Mouse (Mus musculus): ENCODE results near the gene Spib. TPM values are rescaled to one million over a fixed set of nuclear protein-coding genes. Genes with fewer than 3 reads are reported as not detected.

The Spib gene
- polyA plus RNA-seq (2016; fragmentation: Nextera tagmentation; extraction: Ambion mirVana) = 0.20 TPM in 1 of 2 replicates, not detected in the other

DNA sequence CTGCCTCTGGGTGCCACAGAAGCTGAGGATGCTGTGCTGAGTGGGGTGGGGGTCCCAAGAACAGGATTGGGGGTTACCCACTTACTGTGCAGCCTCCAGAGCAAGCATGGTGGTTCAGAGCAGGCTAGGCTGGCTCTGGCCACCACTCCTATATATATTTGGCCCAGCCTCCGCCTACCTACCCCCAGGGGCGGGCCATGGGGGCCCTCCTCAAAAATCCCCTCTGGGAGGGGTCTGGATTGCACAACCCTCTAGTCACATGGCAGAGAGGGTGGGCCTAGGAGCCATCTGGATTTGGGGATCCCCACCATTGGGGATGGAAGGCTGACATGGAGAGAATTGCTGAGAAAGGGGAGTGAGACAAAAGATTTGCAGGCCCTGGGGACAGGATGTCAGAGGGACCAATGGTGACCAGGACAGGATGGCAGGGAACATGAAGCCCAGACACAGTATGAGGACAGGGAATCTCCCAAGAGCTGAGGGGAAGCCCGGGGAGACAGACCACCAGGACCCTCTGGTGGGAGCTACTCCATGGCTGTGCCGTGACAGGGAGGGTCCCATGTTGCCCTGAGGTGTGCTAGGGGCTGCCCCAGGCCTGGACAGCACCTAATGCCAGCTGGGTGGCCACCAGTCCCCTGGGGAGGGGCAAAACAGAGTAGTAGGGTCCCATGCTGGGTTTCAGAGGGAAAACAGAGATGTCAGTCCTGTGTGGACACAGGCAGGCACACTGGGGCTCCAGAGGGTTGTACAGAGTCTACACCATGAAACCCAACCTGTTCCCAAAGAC lies at the start of gene Spib:
Gene Spib (minus strand): TSS at position 126 of the 787 bp plus-strand sequence.
- H3K4me3 ChIP-seq = no peak within 1 kb of the TSS
- WGBS = 82% methylated on average over 4 of the region's 4 CpGs
- no peak for DNase-seq (ENCODE audit: low spot score)
- peaks cover 31% of the 10 kb centered on the region for H3K27me3 ChIP-seq (ENCODE audit: low read depth, poor library complexity, severe bottlenecking)
- H3K4me1 ChIP-seq = peaks cover 14% of the 10 kb centered on the region
- H3K36me3 ChIP-seq = peaks cover 53% of the 10 kb centered on the region
- H3K9me3 ChIP-seq (replicated peaks) = no peaks in the 10 kb centered on the region
- H3K27ac ChIP-seq = no peak within 1 kb of the TSS

DNA sequence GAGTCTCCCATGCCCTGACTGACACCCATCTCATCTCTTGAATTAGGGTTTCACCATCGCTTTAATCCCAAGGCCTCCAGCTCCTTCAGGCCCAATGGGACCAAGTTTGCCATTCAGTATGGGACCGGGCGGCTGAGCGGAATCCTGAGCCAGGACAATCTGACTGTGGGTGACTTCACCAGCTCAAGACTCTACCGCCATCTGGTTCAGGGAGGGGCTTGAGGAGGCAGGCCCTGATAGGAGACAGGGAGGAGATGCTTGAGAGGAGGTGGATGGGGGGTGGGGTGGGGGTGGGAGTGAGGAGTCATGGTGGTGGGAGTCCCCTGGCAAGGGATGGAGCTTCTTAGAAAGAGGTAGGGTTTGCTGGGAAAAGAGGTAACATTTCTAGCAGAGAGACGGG lies 49.8 kb upstream of the Spib start:
- H3K27me3 ChIP-seq (ENCODE audit: low read depth, poor library complexity, severe bottlenecking) = peaks cover 29% of the 10 kb centered on the region
- no peaks in the 10 kb centered on the region for H3K36me3 ChIP-seq
- no peak overlapping the region for H3K4me3 ChIP-seq
- no peaks in the 10 kb centered on the region for H3K9me3 ChIP-seq (replicated peaks)
- WGBS = 77% methylated on average over 6 of the region's 6 CpGs
- no peak overlapping the region for H3K27ac ChIP-seq
- no peak for DNase-seq (ENCODE audit: low spot score)
- H3K4me1 ChIP-seq = no peaks in the 10 kb centered on the region

DNA sequence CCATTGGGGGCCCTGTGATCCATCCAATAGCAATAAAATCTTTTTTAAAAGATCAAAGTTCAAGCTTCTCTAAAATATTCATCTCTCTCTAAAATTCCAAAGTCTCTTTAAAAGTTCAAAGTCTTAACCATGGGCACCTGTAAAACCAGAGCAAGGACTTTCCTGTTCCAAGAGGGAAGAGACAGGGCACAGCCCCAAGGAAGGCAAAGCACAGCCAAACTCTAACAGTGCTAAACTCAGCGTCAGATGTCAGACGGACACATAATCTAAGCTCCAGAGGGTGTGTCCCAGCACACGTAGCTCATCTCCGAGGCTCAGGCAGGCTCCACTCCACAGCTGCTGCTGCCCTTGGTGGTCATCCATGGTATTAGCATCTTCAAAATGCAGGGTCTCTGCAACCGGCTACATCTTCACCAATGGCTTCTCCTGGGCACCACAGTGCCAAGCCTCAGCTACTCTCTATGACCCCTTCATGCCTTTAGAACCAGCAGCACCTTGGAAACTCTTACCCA lies 44.5 kb upstream of the Spib start:
- Histone ChIP-seq H3K27ac (no peak overlapping the region), H3K4me3 (no peak overlapping the region), H3K36me3 (no peaks in the 10 kb centered on the region), H3K4me1 (no peaks in the 10 kb centered on the region), H3K9me3 (replicated peaks) (no peaks in the 10 kb centered on the region), H3K27me3 (ENCODE audit: low read depth, poor library complexity, severe bottlenecking) (no peaks in the 10 kb centered on the region)
- 48% methylated on average over 5 of the region's 5 CpGs for WGBS
- DNase-seq (ENCODE audit: low spot score) = no peak

DNA sequence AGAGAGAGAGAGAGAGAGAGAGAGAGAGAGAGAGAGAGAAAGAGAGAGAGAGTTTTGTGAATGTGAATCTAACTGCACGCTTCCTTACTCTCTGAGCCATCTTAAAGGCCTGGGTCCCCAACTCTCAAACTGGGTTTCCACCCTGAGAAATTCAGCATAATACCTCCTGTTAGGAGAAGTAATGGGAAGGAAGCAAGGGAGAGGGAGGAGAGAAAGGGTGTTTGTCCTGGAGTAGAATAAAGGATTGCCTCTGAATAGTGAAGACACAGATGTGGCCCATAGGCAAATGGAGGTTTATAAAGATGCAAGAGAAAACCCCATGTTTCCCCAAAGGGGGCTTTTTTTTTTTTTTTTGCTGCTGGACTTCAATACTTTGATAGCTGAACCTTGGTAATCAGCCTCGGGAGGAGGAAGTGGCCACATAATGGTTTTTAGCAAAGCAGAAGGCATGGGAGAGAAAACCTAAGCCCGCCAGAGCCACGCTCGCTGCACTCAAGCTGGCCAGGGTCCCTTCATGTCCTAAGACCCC lies 41.1 kb upstream of the Spib start:
- Histone ChIP-seq H3K27me3 (ENCODE audit: low read depth, poor library complexity, severe bottlenecking) (no peaks in the 10 kb centered on the region; the same call in 1 of the 2 replicates), H3K4me3 (no peak overlapping the region), H3K4me1 (no peaks in the 10 kb centered on the region), H3K36me3 (no peaks in the 10 kb centered on the region), H3K9me3 (replicated peaks) (no peaks in the 10 kb centered on the region), H3K27ac (no peak overlapping the region)
- no peak for DNase-seq (ENCODE audit: low spot score)
- WGBS = 84% methylated on average over 5 of the region's 5 CpGs

DNA sequence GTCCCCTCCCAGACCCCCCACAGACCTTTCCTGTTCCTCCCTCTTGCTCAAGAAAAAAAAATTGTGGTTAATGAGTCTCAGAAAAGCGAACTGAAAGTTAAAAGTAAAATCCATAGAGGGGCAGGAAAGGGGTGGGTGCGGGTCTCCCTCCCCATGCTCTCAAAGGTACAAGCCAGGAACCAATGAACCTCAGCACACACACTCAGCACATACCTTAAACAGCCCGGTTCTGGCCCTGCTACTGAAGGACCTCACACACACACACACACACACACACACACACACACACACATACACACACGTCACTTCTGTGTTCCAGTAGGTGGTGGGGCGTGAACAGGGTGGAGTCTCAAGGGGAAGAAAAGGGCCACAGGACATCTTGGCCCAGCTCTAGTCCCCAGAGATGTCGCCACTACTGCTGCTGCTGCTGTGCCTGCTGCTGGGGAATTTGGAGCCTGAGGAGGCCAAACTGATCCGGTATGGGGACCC lies 40.4 kb upstream of the Spib start, which contains the start of gene Napsa:
Gene Napsa (plus strand): TSS at position 168 of the 489 bp plus-strand sequence.
- 54% methylated on average over 7 of the region's 7 CpGs for WGBS
- DNase-seq (ENCODE audit: low spot score) = no peak
- Histone ChIP-seq H3K9me3 (replicated peaks) (no peaks in the 10 kb centered on the region), H3K4me3 (no peak within 1 kb of the TSS), H3K36me3 (no peaks in the 10 kb centered on the region), H3K27me3 (ENCODE audit: low read depth, poor library complexity, severe bottlenecking) (no peaks in the 10 kb centered on the region; the same call in 1 of the 2 replicates), H3K27ac (no peak within 1 kb of the TSS), H3K4me1 (no peaks in the 10 kb centered on the region)

DNA sequence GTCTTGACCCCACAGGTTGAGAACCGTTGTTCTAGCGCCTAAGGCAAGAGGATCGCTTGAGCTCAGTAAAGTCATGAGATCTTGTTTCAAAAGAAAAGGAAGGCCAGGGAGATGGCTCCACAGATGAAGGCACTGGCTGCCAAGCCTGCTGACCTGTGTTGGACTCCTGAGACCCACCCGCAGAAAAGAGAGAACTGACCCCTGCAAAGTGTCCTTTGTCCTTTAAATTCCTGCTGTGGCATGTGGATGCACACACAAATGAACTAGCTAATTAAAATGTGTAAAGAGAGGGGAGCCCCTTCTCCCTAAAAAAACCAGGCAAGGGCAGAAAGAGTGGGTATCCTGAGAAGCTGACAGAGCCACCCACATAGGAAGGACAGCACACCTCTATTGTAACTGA lies 39.9 kb upstream of the Spib start:
- H3K4me3 ChIP-seq = no peak overlapping the region
- H3K4me1 ChIP-seq = no peaks in the 10 kb centered on the region

DNA sequence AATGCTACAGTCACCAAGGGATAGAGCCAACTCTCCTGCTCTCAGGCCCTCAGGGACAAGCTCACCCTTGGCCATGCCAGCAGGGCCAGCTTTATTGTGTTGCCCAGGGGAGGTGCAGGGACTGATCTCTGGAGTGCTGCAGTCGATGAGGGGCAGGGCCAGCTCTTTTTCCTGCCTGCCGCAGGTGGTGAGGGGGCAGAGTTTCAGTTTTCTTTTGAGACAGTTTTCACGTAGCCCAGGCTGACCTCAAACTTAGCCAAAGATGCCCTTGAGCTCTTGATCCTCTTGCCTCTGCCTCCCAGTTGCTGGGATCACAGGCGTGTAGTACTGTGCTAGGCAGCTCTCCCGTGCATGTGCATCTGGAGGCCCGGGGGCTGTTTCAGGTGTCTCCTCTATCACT lies 39.1 kb upstream of the Spib start:
- Histone ChIP-seq H3K27me3 (ENCODE audit: low read depth, poor library complexity, severe bottlenecking) (no peaks in the 10 kb centered on the region; the same call in 1 of the 2 replicates), H3K27ac (no peak overlapping the region), H3K36me3 (no peaks in the 10 kb centered on the region), H3K4me1 (no peaks in the 10 kb centered on the region), H3K4me3 (no peak overlapping the region), H3K9me3 (replicated peaks) (no peaks in the 10 kb centered on the region)
- no peak for DNase-seq (ENCODE audit: low spot score)
- 91% methylated on average over 6 of the region's 6 CpGs for WGBS

More for the DNA sequence above, 39.9 kb upstream of the Spib start:
- no peak overlapping the region for H3K27ac ChIP-seq
- H3K9me3 ChIP-seq (replicated peaks) = no peaks in the 10 kb centered on the region
- DNase-seq (ENCODE audit: low spot score) = no peak
- no peaks in the 10 kb centered on the region for H3K36me3 ChIP-seq
- no peaks in the 10 kb centered on the region; the same call in 1 of the 2 replicates for H3K27me3 ChIP-seq (ENCODE audit: low read depth, poor library complexity, severe bottlenecking)
- 56% methylated on average over 4 of the region's 4 CpGs for WGBS

DNA sequence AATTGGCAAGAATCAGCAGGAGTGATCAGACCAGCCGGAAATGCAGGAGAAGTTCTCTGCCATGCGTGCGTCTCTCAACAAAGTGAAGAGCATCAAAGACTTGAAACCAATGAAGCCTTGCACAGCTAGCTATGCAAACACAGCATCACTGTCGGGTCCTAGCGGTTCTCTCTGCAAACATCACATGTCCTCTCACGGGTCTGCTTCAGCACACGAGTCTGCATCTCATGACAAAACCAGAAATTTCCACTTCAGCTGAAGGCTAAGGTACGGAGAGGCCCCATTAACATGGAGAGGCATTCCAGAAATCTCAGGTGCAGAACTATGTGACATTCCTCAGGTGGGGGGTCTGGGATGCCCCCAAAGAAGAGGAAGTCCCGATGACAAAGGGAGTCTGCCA lies 36.9 kb upstream of the Spib start:
- WGBS = 81% methylated on average over 9 of the region's 9 CpGs
- DNase-seq (ENCODE audit: low spot score) = no peak

DNA sequence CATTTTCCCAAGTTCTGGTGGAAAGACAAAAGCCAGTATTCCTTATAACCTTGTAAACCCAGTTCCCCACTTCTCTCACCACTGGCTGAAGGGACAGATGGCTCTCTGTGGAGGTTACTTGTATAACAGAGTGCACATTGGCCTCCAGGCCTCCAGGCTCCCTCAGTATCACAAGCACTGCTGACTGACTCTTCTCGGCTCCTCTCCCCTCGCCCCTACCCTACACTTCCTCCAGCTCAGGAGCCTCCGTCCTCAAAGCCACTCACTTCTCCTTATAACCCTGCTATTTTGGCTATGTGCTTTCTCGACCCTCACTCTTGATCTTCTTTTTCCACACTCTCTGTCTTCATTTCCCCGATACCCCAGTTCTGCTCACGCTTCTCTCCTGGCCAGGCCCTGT lies 33.5 kb upstream of the Spib start:
- Histone ChIP-seq H3K4me3 (no peak overlapping the region), H3K9me3 (replicated peaks) (no peaks in the 10 kb centered on the region), H3K36me3 (no peaks in the 10 kb centered on the region), H3K27ac (no peak overlapping the region), H3K27me3 (ENCODE audit: low read depth, poor library complexity, severe bottlenecking) (no peaks in the 10 kb centered on the region; the same call in 1 of the 2 replicates), H3K4me1 (no peaks in the 10 kb centered on the region)
- DNase-seq (ENCODE audit: low spot score) = no peak
- WGBS = 77% methylated on average over 6 of the region's 6 CpGs

More for the DNA sequence above, 36.9 kb upstream of the Spib start:
- Histone ChIP-seq H3K4me3 (no peak overlapping the region), H3K4me1 (no peaks in the 10 kb centered on the region), H3K27ac (no peak overlapping the region), H3K9me3 (replicated peaks) (no peaks in the 10 kb centered on the region), H3K36me3 (no peaks in the 10 kb centered on the region), H3K27me3 (ENCODE audit: low read depth, poor library complexity, severe bottlenecking) (no peaks in the 10 kb centered on the region; the same call in 1 of the 2 replicates)

DNA sequence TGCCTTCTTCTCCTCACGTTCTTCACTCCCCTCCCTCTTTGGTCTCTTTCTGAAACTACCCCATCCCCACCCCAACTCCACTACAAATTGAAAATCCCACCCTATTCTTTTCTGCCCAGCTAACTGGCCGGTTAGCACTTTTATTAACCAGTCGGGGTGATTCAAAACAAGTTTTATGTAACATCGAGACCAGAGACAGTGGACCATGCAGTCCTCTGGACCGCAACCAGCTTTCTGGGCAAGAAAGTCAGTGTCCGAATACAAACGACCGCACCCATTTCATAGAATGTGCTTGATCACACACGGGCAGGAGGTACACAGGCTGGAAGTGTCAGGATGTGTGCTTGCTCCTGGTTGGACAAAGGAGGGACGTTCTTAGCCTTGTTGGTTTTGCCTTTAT lies 32.6 kb upstream of the Spib start:
- WGBS = 85% methylated on average over 10 of the region's 10 CpGs
- Histone ChIP-seq H3K36me3 (no peaks in the 10 kb centered on the region), H3K4me3 (no peak overlapping the region), H3K4me1 (no peaks in the 10 kb centered on the region), H3K27ac (no peak overlapping the region), H3K9me3 (replicated peaks) (no peaks in the 10 kb centered on the region), H3K27me3 (ENCODE audit: low read depth, poor library complexity, severe bottlenecking) (no peaks in the 10 kb centered on the region; the same call in 1 of the 2 replicates)
- no peak for DNase-seq (ENCODE audit: low spot score)

DNA sequence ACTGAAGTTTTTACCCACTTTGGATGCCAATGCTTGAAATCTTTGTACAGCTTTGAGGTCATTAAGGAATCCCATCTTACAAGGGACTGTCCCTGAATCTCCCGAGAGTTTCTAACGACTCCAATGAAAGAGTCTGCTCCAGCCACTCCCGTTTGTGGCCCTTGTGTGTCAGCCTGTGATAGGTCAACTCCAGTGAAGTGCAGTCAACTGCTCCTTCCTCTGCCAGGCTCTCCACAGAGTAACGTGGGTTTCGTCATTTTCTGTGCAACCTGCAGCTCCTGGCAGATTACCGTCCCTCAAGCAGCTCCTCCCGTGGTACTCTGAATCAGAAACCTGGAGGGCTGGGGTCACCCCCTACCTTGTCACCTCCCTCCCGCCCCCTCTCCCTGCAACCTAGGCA lies 31.4 kb upstream of the Spib start:
- Histone ChIP-seq H3K9me3 (replicated peaks) (no peaks in the 10 kb centered on the region), H3K36me3 (no peaks in the 10 kb centered on the region), H3K27me3 (ENCODE audit: low read depth, poor library complexity, severe bottlenecking) (no peaks in the 10 kb centered on the region), H3K27ac (no peak overlapping the region), H3K4me1 (no peaks in the 10 kb centered on the region), H3K4me3 (no peak overlapping the region)
- WGBS = 47% methylated on average over 8 of the region's 8 CpGs
- no peak for DNase-seq (ENCODE audit: low spot score)

DNA sequence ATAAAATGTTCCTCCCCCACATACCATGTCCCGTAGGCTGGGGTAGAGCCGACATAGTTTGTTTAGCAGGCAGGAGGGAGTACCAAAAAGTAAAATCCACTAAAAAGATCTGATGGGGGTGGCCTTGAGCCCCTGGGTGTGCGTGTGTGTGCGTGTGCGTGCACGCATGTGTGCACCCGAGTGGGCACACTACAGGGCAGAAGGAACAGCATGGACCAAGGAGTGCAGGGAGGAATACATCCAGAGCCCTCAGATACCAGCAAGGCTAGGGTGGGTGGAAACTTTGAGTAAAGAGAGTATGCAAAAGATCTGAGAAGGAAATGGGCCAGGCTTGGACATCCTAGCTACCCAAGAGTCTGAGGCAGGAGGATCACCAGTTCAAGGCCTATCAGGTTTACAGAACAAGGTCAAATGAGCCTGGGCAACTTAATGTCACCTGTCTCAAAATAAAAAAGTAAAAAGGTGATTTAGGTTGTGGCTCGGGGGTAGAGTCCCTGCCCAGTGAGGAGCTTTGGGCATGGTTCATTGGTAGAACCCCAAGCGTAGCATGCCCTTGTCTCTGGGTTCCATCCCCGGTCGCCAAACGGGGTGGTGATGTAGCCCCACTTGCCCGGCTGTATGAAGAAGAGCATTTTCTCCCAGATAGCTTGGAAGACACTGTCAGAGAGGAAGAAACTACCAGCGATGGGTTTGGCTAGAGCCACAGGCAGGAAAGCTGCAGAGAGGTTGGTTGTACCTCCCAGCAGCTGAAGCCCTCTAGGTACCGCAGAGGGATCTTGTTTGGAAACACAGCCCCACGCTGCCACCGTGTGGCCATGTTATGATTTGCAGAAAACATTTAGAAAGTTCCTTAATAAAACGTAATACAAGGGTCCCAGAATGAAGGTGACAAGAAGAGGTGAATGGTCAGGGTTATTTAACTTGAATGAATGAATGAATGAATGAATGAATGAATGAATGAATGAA lies 28.8 kb upstream of the Spib start:
- H3K4me1 ChIP-seq = no peaks in the 10 kb centered on the region
- no peaks in the 10 kb centered on the region for H3K9me3 ChIP-seq (replicated peaks)
- no peaks in the 10 kb centered on the region for H3K36me3 ChIP-seq
- no peak overlapping the region for H3K27ac ChIP-seq
- 54% methylated on average over 18 of the region's 18 CpGs for WGBS
- peak; percentile 81 for DNase-seq (ENCODE audit: low spot score)
- no peak overlapping the region for H3K4me3 ChIP-seq
- H3K27me3 ChIP-seq (ENCODE audit: low read depth, poor library complexity, severe bottlenecking) = no peaks in the 10 kb centered on the region

All from limb, embryonic 10.5 days (tissue).